Mouse (Mus musculus) T-helper 2 cell (primary cell): ENCODE data around the gene Olfml2a.
"Not testable (repeated sequence)": the region's sequence is repeated elsewhere in the genome, so short reads cannot be mapped to it uniquely, and the experiment has no call there.

Source experiments
- in situ Hi-C: fragments of 300-600 bp; cut with MboI, MseI; formaldehyde crosslinking; loops from one replicate; pipeline ENCODE4 v1.15.1; 2025; ENCODE audit warnings: high pct_unique_total_duplicates

The Olfml2a gene

DNA sequence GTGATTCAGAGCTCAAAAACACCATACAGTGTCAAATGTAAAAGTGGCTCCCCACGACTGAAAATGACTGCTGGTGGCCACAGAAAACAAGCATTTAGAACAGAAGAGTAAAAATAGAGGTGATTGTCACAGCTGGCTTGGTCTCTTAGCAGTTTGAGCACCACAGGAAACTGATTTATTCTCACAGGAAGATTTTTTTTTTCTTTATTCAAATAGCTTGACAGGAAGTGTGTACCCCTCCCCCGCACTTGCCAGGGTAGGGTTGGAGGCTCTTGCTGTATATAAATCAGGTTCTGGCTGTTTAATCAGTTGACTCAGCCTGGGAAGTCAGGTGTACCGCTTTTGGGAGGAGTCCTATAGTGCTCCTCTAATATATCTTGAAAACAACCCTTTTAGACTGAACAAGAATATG is 77.2 kb downstream of the Olfml2a start:
- in situ Hi-C loops, result no loop called here

GRCm38 (mm10) chr2:39010144-39010543 is 78.4 kb downstream of the Olfml2a start:
- in situ Hi-C loops, result not testable (repeated sequence)

DNA sequence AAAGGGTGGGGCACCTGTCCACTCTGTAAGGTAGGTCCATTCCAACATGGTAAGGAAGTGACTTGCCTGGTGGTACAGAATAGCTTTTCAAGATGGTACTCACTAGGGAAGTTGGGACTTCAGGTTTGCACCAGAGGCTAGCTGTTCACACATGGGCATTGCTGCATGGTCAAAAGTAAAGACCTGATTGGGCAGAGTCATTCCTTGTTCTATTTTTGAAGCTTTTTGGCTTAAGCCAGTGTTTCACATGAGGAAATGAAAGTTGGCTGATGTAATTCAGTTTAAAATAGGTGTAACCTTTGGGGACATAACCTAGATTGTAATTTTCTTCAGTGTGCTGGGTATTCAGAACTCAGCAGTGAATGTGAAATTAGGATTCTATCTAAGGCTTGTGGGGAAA is 79.5 kb downstream of the Olfml2a start:
- in situ Hi-C loops, result no loop called here

GRCm38 (mm10) chr2:39011971-39012370 is 80.2 kb downstream of the Olfml2a start:
- in situ Hi-C loops, result no loop called here

- in situ Hi-C loops, result no loop called here
These were observed 81.0 kb downstream of the Olfml2a start for GRCm38 (mm10) chr2:39012768-39013279.
